Mouse (Mus musculus) embryonic facial prominence, embryonic 13.5 days (tissue): ENCODE data around the gene Vdr. TPM values are rescaled to one million over a fixed set of nuclear protein-coding genes. Genes with fewer than 3 reads are reported as not detected.

ENCODE experiments used
- ATAC-seq: fragments of 200-750 bp; cut with Nextera tagmentation; 2 replicates; pipeline ENCODE4 v1.8.0; 2017; ENCODE audit warnings: low read depth; ENCODE audit not compliant: insufficient number of reproducible peaks, insufficient read depth, low FRiP score, low TSS enrichment
- H3K27ac ChIP-seq: fragments of 300-500 bp; sonication (generic); 2 replicates; pipeline ENCODE4 v1.5.1; 2015; ENCODE audit warnings: moderate library complexity, mild to moderate bottlenecking, inconsistent platforms
- H3K27me3 ChIP-seq: fragments of 300-500 bp; sonication (generic); 2 replicates; pipeline ENCODE4 v1.6.1; 2015; ENCODE audit warnings: mild to moderate bottlenecking, inconsistent platforms
- H3K36me3 ChIP-seq: fragments of 300-500 bp; sonication (generic); 2 replicates; pipeline ENCODE4 v1.6.1; 2015; ENCODE audit warnings: mild to moderate bottlenecking, inconsistent platforms
- H3K4me1 ChIP-seq: fragments of 300-500 bp; sonication (generic); 2 replicates; pipeline ENCODE4 v1.6.1; 2015; ENCODE audit warnings: inconsistent platforms
- H3K4me2 ChIP-seq: fragments of 300-500 bp; sonication (generic); 2 replicates; pipeline ENCODE4 v1.6.1; 2015; ENCODE audit warnings: moderate library complexity, mild to moderate bottlenecking, inconsistent platforms
- H3K4me3 ChIP-seq: fragments of 300-500 bp; sonication (generic); 2 replicates; pipeline ENCODE4 v1.5.1; 2015; ENCODE audit warnings: mild to moderate bottlenecking, inconsistent platforms
- H3K9ac ChIP-seq: fragments of 300-500 bp; sonication (generic); 2 replicates; pipeline ENCODE4 v1.6.1; 2015; ENCODE audit warnings: mild to moderate bottlenecking, inconsistent platforms
- H3K9me3 ChIP-seq: fragments of 300-500 bp; sonication (generic); 2 replicates; pipeline ENCODE4 v1.6.1; 2016; ENCODE audit warnings: inconsistent platforms
- WGBS: fragments of 180-500 bp; shearing (Covaris S2); methylation state at CpG from one replicate; pipeline ENCODE4 v1.1.7; 2015; ENCODE audit warnings: mixed read lengths; 5-methylcytosine and 5-hydroxymethylcytosine counted together
- polyA plus RNA-seq: library from polyadenylated mRNA; unstranded; fragments of >200 nt; fragmentation: Nextera tagmentation; extraction: Ambion mirVana; gene quantifications from 2 replicates; pipeline ENCODE4 v1.2.1, GENCODE M21; 2015

Vdr gene
- polyA plus RNA-seq, 1 experiment from 2014 or later: 2.3 TPM

DNA sequence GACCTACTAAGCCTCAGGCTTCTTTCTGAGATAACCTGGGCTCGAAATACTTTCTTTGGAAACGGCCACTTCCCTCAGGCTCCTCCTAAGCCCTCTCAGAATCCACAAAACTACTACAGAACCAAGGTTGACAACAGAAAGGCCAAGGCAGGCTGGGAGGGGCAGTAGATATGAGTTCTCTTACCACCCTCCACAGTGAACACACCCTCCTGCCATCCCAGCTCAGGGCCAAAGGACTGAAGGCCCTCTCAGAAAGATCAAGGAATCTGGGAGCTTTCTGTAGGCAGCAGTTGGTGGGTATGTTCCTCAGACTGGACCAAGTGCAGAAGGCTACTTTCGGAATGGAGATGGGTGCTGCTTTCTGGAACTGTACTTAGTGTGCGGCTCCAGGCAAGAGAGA is 95.2 kb downstream of the Vdr start:
- Histone ChIP-seq H3K27me3 (no peaks in the 10 kb centered on the region), H3K27ac (no peak overlapping the region), H3K9me3 (no peaks in the 10 kb centered on the region), H3K36me3 (peaks cover 16% of the 10 kb centered on the region), H3K4me1 (peaks cover 39% of the 10 kb centered on the region), H3K4me2 (no peak overlapping the region), H3K4me3 (no peak overlapping the region), H3K9ac (no peak overlapping the region)
- 88% methylated on average over 4 of the region's 4 CpGs for WGBS
- ATAC-seq: no peak

GRCm38 (mm10) chr15:97814703-97815102 is 95.7 kb downstream of the Vdr start:
- H3K27ac ChIP-seq: 0 out of 2 replicates have a peak overlapping the region, but pooled peaks have one; percentile 23
- 0 out of 2 replicates have a peak overlapping the region, but pooled peaks have one; percentile 40 for H3K9ac ChIP-seq
- ATAC-seq: no peak
- H3K4me1 ChIP-seq: peaks cover 39% of the 10 kb centered on the region
- H3K36me3 ChIP-seq: peaks cover 21% of the 10 kb centered on the region
- H3K27me3 ChIP-seq: no peaks in the 10 kb centered on the region
- H3K4me2 ChIP-seq: no peak overlapping the region
- 35% methylated on average over 5 of the region's 5 CpGs for WGBS
- no peaks in the 10 kb centered on the region for H3K9me3 ChIP-seq
- H3K4me3 ChIP-seq: no peak overlapping the region

- Histone ChIP-seq H3K4me1 (peaks cover 39% of the 10 kb centered on the region), H3K9ac (peak overlapping the region; percentile 44; the same call in 1 of the 2 replicates), H3K27me3 (no peaks in the 10 kb centered on the region), H3K4me3 (no peak overlapping the region), H3K9me3 (no peaks in the 10 kb centered on the region), H3K4me2 (no peak overlapping the region), H3K27ac (0 out of 2 replicates have a peak overlapping the region, but pooled peaks have one; percentile 55), H3K36me3 (peaks cover 32% of the 10 kb centered on the region)
- 56% methylated on average over 21 of the region's 21 CpGs for WGBS
- ATAC-seq: no peak
Observed at GRCm38 (mm10) chr15:97813452-97814204, 96.8 kb downstream of the Vdr start.

GRCm38 (mm10) chr15:97812875-97813274 is 97.6 kb downstream of the Vdr start:
- peaks cover 39% of the 10 kb centered on the region for H3K4me1 ChIP-seq
- no peak overlapping the region for H3K4me3 ChIP-seq
- ATAC-seq: no peak
- H3K27ac ChIP-seq: peak overlapping the region; percentile 55; the same call in 1 of the 2 replicates
- peaks cover 39% of the 10 kb centered on the region for H3K36me3 ChIP-seq
- H3K9ac ChIP-seq: peak overlapping the region; percentile 44
- no peaks in the 10 kb centered on the region for H3K9me3 ChIP-seq
- H3K4me2 ChIP-seq: no peak overlapping the region
- no peaks in the 10 kb centered on the region for H3K27me3 ChIP-seq
- 72% methylated on average over 7 of the region's 7 CpGs for WGBS

GRCm38 (mm10) chr15:97812126-97812525 is 98.3 kb downstream of the Vdr start:
- ATAC-seq: no peak
- Histone ChIP-seq H3K4me3 (no peak overlapping the region), H3K27me3 (no peaks in the 10 kb centered on the region), H3K9me3 (no peaks in the 10 kb centered on the region), H3K4me2 (no peak overlapping the region), H3K27ac (peak overlapping the region; percentile 55; the same call in 1 of the 2 replicates), H3K9ac (peak overlapping the region; percentile 44; the same call in 1 of the 2 replicates), H3K36me3 (peaks cover 47% of the 10 kb centered on the region), H3K4me1 (peaks cover 39% of the 10 kb centered on the region)
- WGBS: 79% methylated on average over 6 of the region's 6 CpGs

DNA sequence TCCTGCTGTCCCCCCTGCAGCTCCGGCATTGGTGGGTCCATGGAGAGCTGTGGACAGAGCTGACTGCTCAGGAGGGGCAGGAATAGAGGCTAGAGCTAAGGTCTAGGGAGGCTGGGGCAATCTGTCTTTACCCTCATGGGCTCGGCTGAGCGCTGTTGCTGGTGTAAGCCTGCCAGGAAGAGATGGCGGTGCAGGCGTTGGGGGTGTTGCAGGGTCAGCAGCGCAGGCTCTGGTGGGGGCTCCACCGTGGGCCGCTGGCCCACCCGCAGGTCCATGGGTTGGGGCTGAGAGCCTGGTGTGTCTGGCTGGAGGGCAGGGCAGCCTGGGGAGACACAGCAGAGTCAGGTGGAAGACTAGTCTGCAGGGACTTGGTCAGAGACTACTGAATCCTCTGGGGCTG is 99.1 kb downstream of the Vdr start:
- peaks cover 39% of the 10 kb centered on the region for H3K4me1 ChIP-seq
- H3K9me3 ChIP-seq: no peaks in the 10 kb centered on the region
- ATAC-seq: no peak
- H3K27ac ChIP-seq: no peak overlapping the region
- 88% methylated on average over 9 of the region's 9 CpGs for WGBS
- peaks cover 54% of the 10 kb centered on the region for H3K36me3 ChIP-seq
- no peak overlapping the region for H3K4me3 ChIP-seq
- no peak overlapping the region for H3K9ac ChIP-seq
- H3K27me3 ChIP-seq: no peaks in the 10 kb centered on the region
- H3K4me2 ChIP-seq: no peak overlapping the region

DNA sequence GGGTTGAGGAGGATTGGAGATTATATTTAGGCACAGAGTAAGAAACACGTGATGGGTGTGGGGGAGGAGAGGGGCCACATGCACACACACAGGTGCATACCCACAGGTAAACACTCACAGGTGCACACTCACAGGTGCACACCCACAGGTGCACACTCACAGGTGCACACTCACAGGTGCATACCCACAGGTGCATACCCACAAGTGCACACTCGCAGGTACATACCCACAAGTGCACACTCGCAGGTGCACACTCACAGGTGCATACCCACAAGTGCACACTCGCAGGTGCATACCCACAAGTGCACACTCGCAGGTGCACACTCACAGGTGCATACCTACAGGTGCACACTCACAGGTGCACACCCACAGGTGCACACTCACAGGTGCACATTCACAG is 100.0 kb downstream of the Vdr start:
- 87% methylated on average over 5 of the region's 5 CpGs for WGBS
- H3K27ac ChIP-seq: no peak overlapping the region
- H3K4me3 ChIP-seq: no peak overlapping the region
- peaks cover 55% of the 10 kb centered on the region for H3K36me3 ChIP-seq
- H3K4me1 ChIP-seq: peaks cover 36% of the 10 kb centered on the region
- H3K27me3 ChIP-seq: no peaks in the 10 kb centered on the region
- no peak for ATAC-seq
- H3K4me2 ChIP-seq: no peak overlapping the region
- H3K9me3 ChIP-seq: no peaks in the 10 kb centered on the region
- H3K9ac ChIP-seq: no peak overlapping the region

- Histone ChIP-seq H3K27ac (no peak overlapping the region), H3K9ac (no peak overlapping the region), H3K27me3 (no peaks in the 10 kb centered on the region), H3K9me3 (no peaks in the 10 kb centered on the region), H3K4me3 (no peak overlapping the region), H3K36me3 (peaks cover 57% of the 10 kb centered on the region), H3K4me2 (no peak overlapping the region), H3K4me1 (peaks cover 31% of the 10 kb centered on the region)
- 83% methylated on average over 5 of the region's 5 CpGs for WGBS
- no peak for ATAC-seq
Observed at GRCm38 (mm10) chr15:97809942-97810341, 100.5 kb downstream of the Vdr start.

GRCm38 (mm10) chr15:97809206-97809605 is 101.2 kb downstream of the Vdr start:
- ATAC-seq: no peak

DNA sequence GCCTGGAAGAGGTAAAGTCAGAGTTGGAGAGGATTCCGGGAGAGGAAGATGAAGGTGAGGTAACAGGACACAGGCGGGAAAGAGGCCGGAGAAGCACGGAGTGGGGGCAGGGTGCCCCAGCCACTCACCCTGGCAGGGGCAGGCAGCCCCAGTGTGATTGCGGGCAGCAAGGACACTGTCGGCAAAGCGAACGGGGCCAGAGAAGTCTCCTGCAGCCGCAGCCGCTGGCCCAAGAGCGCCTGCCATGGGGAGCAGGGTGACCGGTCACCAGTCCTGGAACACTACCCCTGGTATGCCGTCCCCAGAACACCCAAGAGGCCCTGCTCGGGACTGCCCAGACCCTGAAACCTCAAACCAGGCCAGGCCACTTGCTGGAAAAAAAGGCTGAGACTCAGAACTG is 101.9 kb downstream of the Vdr start:
- ATAC-seq: no peak
- H3K27me3 ChIP-seq: no peaks in the 10 kb centered on the region
- peaks cover 65% of the 10 kb centered on the region for H3K36me3 ChIP-seq
- peaks cover 18% of the 10 kb centered on the region for H3K4me1 ChIP-seq
- no peak overlapping the region for H3K4me2 ChIP-seq
- no peaks in the 10 kb centered on the region for H3K9me3 ChIP-seq
- no peak overlapping the region for H3K4me3 ChIP-seq
- H3K27ac ChIP-seq: no peak overlapping the region
- 86% methylated on average over 14 of the region's 14 CpGs for WGBS
- H3K9ac ChIP-seq: no peak overlapping the region

More at GRCm38 (mm10) chr15:97809206-97809605, 101.2 kb downstream of the Vdr start:
- H3K9ac ChIP-seq: no peak overlapping the region
- no peaks in the 10 kb centered on the region for H3K27me3 ChIP-seq
- WGBS: 88% methylated on average over 14 of the region's 14 CpGs
- H3K4me2 ChIP-seq: no peak overlapping the region
- no peak overlapping the region for H3K27ac ChIP-seq
- no peaks in the 10 kb centered on the region for H3K9me3 ChIP-seq
- H3K4me3 ChIP-seq: no peak overlapping the region
- H3K4me1 ChIP-seq: peaks cover 25% of the 10 kb centered on the region
- peaks cover 65% of the 10 kb centered on the region for H3K36me3 ChIP-seq

DNA sequence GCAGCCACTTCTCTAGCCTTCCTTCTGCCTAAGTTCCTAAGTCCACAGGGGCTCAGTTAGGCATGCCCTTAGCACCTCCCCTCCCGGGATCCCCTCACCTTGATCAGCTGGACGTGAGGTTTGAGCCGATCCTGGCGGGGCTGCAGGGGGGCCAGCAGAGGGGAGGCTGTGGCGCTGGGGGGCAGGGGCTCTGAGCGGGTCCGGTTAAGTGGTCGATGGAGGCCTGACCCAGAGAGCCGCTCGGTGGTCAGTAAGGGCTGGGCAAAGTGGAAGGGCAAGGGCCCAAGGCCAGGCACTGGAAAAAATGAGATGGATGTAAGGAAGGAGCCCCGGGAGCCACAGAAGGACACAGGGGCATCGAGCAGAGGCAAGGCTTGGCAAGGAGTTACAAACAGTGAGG is 102.6 kb downstream of the Vdr start:
- WGBS: 77% methylated on average over 12 of the region's 12 CpGs
- H3K4me2 ChIP-seq: no peak overlapping the region
- no peak for ATAC-seq
- H3K27me3 ChIP-seq: no peaks in the 10 kb centered on the region
- no peak overlapping the region for H3K27ac ChIP-seq
- no peak overlapping the region for H3K9ac ChIP-seq
- no peaks in the 10 kb centered on the region for H3K9me3 ChIP-seq
- peaks cover 65% of the 10 kb centered on the region for H3K36me3 ChIP-seq
- peaks cover 12% of the 10 kb centered on the region for H3K4me1 ChIP-seq
- no peak overlapping the region for H3K4me3 ChIP-seq
